Mouse (Mus musculus) intestine, embryonic 14.5 days (tissue): Measurements from ENCODE around the gene Syt2. TPM values are rescaled to one million over a fixed set of nuclear protein-coding genes. Genes with fewer than 3 reads are reported as not detected.

Experiments
- ATAC-seq: fragments of 200-750 bp; cut with Nextera tagmentation; replicated peaks from 2 replicates; pipeline ENCODE4 v1.8.0; 2017; ENCODE audit warnings: low read depth, moderate number of reproducible peaks, moderate TSS enrichment, moderate library complexity; ENCODE audit not compliant: low FRiP score, low TSS enrichment
- DNase-seq: peaks from one replicate; pipeline ENCODE4 v3.0.0-alpha.2; 2018; ENCODE audit warnings: low spot score
- H3K27ac ChIP-seq: fragments of 300-500 bp; sonication (generic); 2 replicates; pipeline ENCODE4 v1.5.1; 2014; ENCODE audit warnings: low read depth, mild to moderate bottlenecking, control low read depth
- H3K27me3 ChIP-seq: fragments of 300-500 bp; sonication (generic); replicated peaks from 2 replicates; pipeline ENCODE4 v1.6.1; 2014; ENCODE audit warnings: low read length, control low read depth; ENCODE audit not compliant: control insufficient read depth, insufficient read depth
- H3K36me3 ChIP-seq: fragments of 300-500 bp; sonication (generic); 2 replicates; pipeline ENCODE4 v1.6.1; 2014; ENCODE audit warnings: low read length, control low read depth; ENCODE audit not compliant: control insufficient read depth, insufficient read depth
- H3K4me1 ChIP-seq: fragments of 300-500 bp; sonication (generic); replicated peaks from 2 replicates; pipeline ENCODE4 v1.6.1; 2014; ENCODE audit warnings: low read length, control low read depth, mixed read lengths; ENCODE audit not compliant: control insufficient read depth, insufficient read depth
- H3K4me2 ChIP-seq: fragments of 300-500 bp; sonication (generic); 2 replicates; pipeline ENCODE4 v1.6.1; 2014; ENCODE audit warnings: low read length
- H3K4me3 ChIP-seq: fragments of 300-500 bp; sonication (generic); 2 replicates; pipeline ENCODE4 v1.5.1; 2014; ENCODE audit warnings: low read depth, low read length, control low read depth, mixed read lengths
- H3K9ac ChIP-seq: fragments of 300-500 bp; sonication (generic); 2 replicates; pipeline ENCODE4 v1.6.1; 2014; ENCODE audit warnings: mild to moderate bottlenecking, low read length
- H3K9me3 ChIP-seq: fragments of 300-500 bp; sonication (generic); 2 replicates; pipeline ENCODE4 v1.6.1; 2016; ENCODE audit warnings: low read length, control low read depth; ENCODE audit not compliant: control insufficient read depth
- WGBS: fragments of 180-500 bp; shearing (Covaris S2); extraction: QIAGEN DNeasy Blood & Tissue Kit; methylation state at CpG from one replicate; pipeline ENCODE4 v1.1.7; 2014; 5-methylcytosine and 5-hydroxymethylcytosine counted together
- polyA plus RNA-seq: library from polyadenylated mRNA; unstranded; fragments of >200 nt; fragmentation: Nextera tagmentation; extraction: Ambion mirVana; gene quantifications from 2 replicates; pipeline ENCODE4 v1.2.1, GENCODE M21; 2014

The Syt2 gene
- polyA plus RNA-seq, 1 experiment from 2014 or later: 2.1 TPM

DNA sequence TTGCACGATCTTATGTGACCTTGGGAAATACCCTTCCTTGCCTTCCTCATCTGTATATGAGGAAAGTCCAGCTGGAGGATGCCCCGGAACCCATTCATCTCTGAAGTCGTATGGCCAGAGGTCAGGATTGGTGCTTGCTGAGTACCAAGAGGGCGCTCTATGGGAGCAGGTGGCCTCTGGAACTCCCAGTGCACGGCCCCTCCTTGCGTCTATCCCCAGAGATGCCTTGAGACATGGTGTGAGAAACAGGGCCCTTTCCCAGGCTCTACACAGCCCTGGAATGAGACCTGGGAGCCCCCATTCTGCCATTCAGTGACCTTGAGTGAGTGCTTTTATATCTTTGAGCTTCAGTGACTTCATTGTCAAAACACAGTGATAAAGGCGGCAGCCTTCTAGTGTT lies 64.6 kb downstream of the Syt2 start:
- H3K9me3 ChIP-seq: no peaks in the 10 kb centered on the region
- H3K9ac ChIP-seq: no peak overlapping the region
- H3K36me3 ChIP-seq: no peaks in the 10 kb centered on the region
- H3K4me1 ChIP-seq: peaks cover 5% of the 10 kb centered on the region; the same call in 1 of the 2 replicates
- peaks cover 10% of the 10 kb centered on the region; the same call in 1 of the 2 replicates for H3K27me3 ChIP-seq
- no peak overlapping the region for H3K4me2 ChIP-seq
- H3K4me3 ChIP-seq: no peak overlapping the region
- DNase-seq (no peak), ATAC-seq (no peak)
- WGBS: 73% methylated on average over 7 of the region's 7 CpGs
- H3K27ac ChIP-seq: no peak overlapping the region

- Histone ChIP-seq H3K27ac (no peak overlapping the region), H3K4me3 (no peak overlapping the region), H3K9me3 (no peaks in the 10 kb centered on the region), H3K27me3 (peaks cover 10% of the 10 kb centered on the region; the same call in 1 of the 2 replicates), H3K36me3 (no peaks in the 10 kb centered on the region), H3K4me1 (peaks cover 5% of the 10 kb centered on the region; the same call in 1 of the 2 replicates), H3K9ac (no peak overlapping the region), H3K4me2 (no peak overlapping the region)
- 63% methylated on average over 5 of the region's 5 CpGs for WGBS
- ATAC-seq (no peak), DNase-seq (no peak)
Observed at GRCm38 (mm10) chr1:134711653-134712052, 65.2 kb downstream of the Syt2 start.

- H3K4me3 ChIP-seq: no peak overlapping the region
- no peak for ATAC-seq
- H3K27me3 ChIP-seq: peaks cover 6% of the 10 kb centered on the region; the same call in 1 of the 2 replicates
- no peak overlapping the region for H3K27ac ChIP-seq
- H3K4me2 ChIP-seq: no peak overlapping the region
- H3K9ac ChIP-seq: no peak overlapping the region
- no peak for DNase-seq
- H3K4me1 ChIP-seq: peaks cover 5% of the 10 kb centered on the region; the same call in 1 of the 2 replicates
- H3K36me3 ChIP-seq: no peaks in the 10 kb centered on the region
- 82% methylated on average over 9 of the region's 9 CpGs for WGBS
- H3K9me3 ChIP-seq: no peaks in the 10 kb centered on the region
Observed at GRCm38 (mm10) chr1:134712781-134713299, 66.4 kb downstream of the Syt2 start.

DNA sequence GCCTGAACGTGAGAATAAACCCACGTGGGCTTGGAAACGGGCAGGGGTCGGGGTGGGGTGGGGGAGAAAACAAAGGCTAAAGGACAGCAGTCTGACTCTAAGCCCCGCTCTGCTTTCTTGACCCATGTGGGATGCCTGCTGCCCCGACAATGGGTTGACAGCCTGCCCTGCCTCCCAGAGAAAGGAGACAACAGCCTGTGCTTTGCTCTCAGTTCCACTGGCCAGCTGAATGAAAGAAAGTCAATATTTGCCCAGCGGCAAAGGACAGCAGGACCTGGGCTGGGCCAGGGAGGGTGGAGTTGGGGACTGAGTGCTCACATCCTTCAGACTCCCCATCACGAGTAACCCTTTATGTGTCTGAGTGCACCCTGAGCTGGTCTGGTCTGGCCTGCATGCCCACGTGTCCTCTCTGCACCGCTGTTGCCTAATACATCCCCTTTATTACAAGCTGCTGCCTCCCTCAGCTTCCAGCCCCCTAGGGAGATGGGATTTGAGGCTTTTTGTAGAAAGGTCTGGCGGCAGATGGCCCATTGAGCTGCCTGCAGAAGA lies 67.0 kb downstream of the Syt2 start:
- peaks cover 6% of the 10 kb centered on the region; the same call in 1 of the 2 replicates for H3K27me3 ChIP-seq
- H3K36me3 ChIP-seq: no peaks in the 10 kb centered on the region
- H3K4me2 ChIP-seq: no peak overlapping the region
- 0 out of 2 replicates have a peak, but pooled peaks have one; percentile 33 for ATAC-seq
- peaks cover 5% of the 10 kb centered on the region; the same call in 1 of the 2 replicates for H3K4me1 ChIP-seq
- H3K9ac ChIP-seq: no peak overlapping the region
- no peaks in the 10 kb centered on the region for H3K9me3 ChIP-seq
- no peak overlapping the region for H3K4me3 ChIP-seq
- 38% methylated on average over 11 of the region's 11 CpGs for WGBS
- no peak overlapping the region for H3K27ac ChIP-seq
- no peak for DNase-seq

DNA sequence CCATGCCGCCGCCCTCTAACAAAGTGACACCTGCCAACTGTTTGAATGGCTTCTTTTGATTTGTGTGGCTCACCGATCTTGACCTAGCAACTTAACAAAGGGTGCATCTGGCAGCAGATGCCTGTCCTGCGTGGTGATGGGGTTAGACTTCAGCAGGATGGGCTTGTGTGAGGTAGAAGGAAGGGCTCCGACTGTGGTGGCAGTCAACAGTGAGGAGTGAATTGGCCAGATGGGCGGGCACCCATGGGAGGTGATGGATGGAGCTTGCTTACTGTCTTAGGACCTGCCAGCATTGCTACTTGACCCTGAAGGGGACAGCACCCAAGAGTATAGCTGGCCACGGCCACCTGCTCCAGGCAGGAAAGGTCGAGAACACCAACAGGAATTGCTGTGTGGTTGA lies 67.7 kb downstream of the Syt2 start:
- no peak overlapping the region for H3K4me2 ChIP-seq
- H3K4me1 ChIP-seq: 0 out of 2 replicates have a peak, but pooled peaks cover 5% of the 10 kb centered on the region
- WGBS: 69% methylated on average over 8 of the region's 8 CpGs
- no peak for DNase-seq
- H3K27me3 ChIP-seq: peaks cover 4% of the 10 kb centered on the region; the same call in 1 of the 2 replicates
- H3K9me3 ChIP-seq: no peaks in the 10 kb centered on the region
- H3K9ac ChIP-seq: no peak overlapping the region
- no peaks in the 10 kb centered on the region for H3K36me3 ChIP-seq
- H3K4me3 ChIP-seq: no peak overlapping the region
- no peak for ATAC-seq
- H3K27ac ChIP-seq: no peak overlapping the region

GRCm38 (mm10) chr1:134715092-134715491 lies 68.6 kb downstream of the Syt2 start:
- 59% methylated on average over 5 of the region's 5 CpGs for WGBS

GRCm38 (mm10) chr1:134719718-134720304 lies 73.3 kb downstream of the Syt2 start:
- 77% methylated on average over 12 of the region's 12 CpGs for WGBS
- Histone ChIP-seq H3K27me3 (no peaks in the 10 kb centered on the region), H3K9ac (no peak overlapping the region), H3K9me3 (no peaks in the 10 kb centered on the region), H3K27ac (no peak overlapping the region), H3K36me3 (no peaks in the 10 kb centered on the region), H3K4me2 (no peak overlapping the region), H3K4me1 (no peaks in the 10 kb centered on the region), H3K4me3 (no peak overlapping the region)
- ATAC-seq (no peak), DNase-seq (no peak)

More at GRCm38 (mm10) chr1:134715092-134715491, 68.6 kb downstream of the Syt2 start:
- H3K9ac ChIP-seq: no peak overlapping the region
- no peaks in the 10 kb centered on the region for H3K9me3 ChIP-seq
- no peak overlapping the region for H3K4me3 ChIP-seq
- 0 out of 2 replicates have a peak, but pooled peaks cover 3% of the 10 kb centered on the region for H3K4me1 ChIP-seq
- no peaks in the 10 kb centered on the region for H3K27me3 ChIP-seq
- no peak overlapping the region for H3K4me2 ChIP-seq
- no peak overlapping the region for H3K27ac ChIP-seq
- DNase-seq (no peak), ATAC-seq (no peak)
- no peaks in the 10 kb centered on the region for H3K36me3 ChIP-seq

GRCm38 (mm10) chr1:134721486-134721885 lies 75.0 kb downstream of the Syt2 start:
- no peak for ATAC-seq
- H3K4me3 ChIP-seq: no peak overlapping the region
- 77% methylated on average over 5 of the region's 5 CpGs for WGBS
- no peaks in the 10 kb centered on the region for H3K36me3 ChIP-seq
- H3K27ac ChIP-seq: no peak overlapping the region
- no peaks in the 10 kb centered on the region for H3K9me3 ChIP-seq
- no peaks in the 10 kb centered on the region for H3K27me3 ChIP-seq
- H3K4me2 ChIP-seq: no peak overlapping the region
- H3K4me1 ChIP-seq: no peaks in the 10 kb centered on the region
- no peak for DNase-seq
- H3K9ac ChIP-seq: no peak overlapping the region
